Mouse (Mus musculus) embryonic facial prominence, embryonic 13.5 days (tissue): ENCODE results near the gene Cabp2. TPM values are rescaled to one million over a fixed set of nuclear protein-coding genes. Genes with fewer than 3 reads are reported as not detected.

ENCODE experiments used
- ATAC-seq: fragments of 200-750 bp; cut with Nextera tagmentation; 2 replicates; pipeline ENCODE4 v1.8.0; 2017; ENCODE audit warnings: low read depth; ENCODE audit not compliant: insufficient number of reproducible peaks, insufficient read depth, low FRiP score, low TSS enrichment
- H3K27ac ChIP-seq: fragments of 300-500 bp; sonication (generic); 2 replicates; pipeline ENCODE4 v1.5.1; 2015; ENCODE audit warnings: moderate library complexity, mild to moderate bottlenecking, inconsistent platforms
- H3K27me3 ChIP-seq: fragments of 300-500 bp; sonication (generic); 2 replicates; pipeline ENCODE4 v1.6.1; 2015; ENCODE audit warnings: mild to moderate bottlenecking, inconsistent platforms
- H3K36me3 ChIP-seq: fragments of 300-500 bp; sonication (generic); 2 replicates; pipeline ENCODE4 v1.6.1; 2015; ENCODE audit warnings: mild to moderate bottlenecking, inconsistent platforms
- H3K4me1 ChIP-seq: fragments of 300-500 bp; sonication (generic); 2 replicates; pipeline ENCODE4 v1.6.1; 2015; ENCODE audit warnings: inconsistent platforms
- H3K4me2 ChIP-seq: fragments of 300-500 bp; sonication (generic); 2 replicates; pipeline ENCODE4 v1.6.1; 2015; ENCODE audit warnings: moderate library complexity, mild to moderate bottlenecking, inconsistent platforms
- H3K4me3 ChIP-seq: fragments of 300-500 bp; sonication (generic); 2 replicates; pipeline ENCODE4 v1.5.1; 2015; ENCODE audit warnings: mild to moderate bottlenecking, inconsistent platforms
- H3K9ac ChIP-seq: fragments of 300-500 bp; sonication (generic); 2 replicates; pipeline ENCODE4 v1.6.1; 2015; ENCODE audit warnings: mild to moderate bottlenecking, inconsistent platforms
- H3K9me3 ChIP-seq: fragments of 300-500 bp; sonication (generic); 2 replicates; pipeline ENCODE4 v1.6.1; 2016; ENCODE audit warnings: inconsistent platforms
- WGBS: fragments of 180-500 bp; shearing (Covaris S2); methylation state at CpG from one replicate; pipeline ENCODE4 v1.1.7; 2015; ENCODE audit warnings: mixed read lengths; 5-methylcytosine and 5-hydroxymethylcytosine counted together
- polyA plus RNA-seq: library from polyadenylated mRNA; unstranded; fragments of >200 nt; fragmentation: Nextera tagmentation; extraction: Ambion mirVana; gene quantifications from 2 replicates; pipeline ENCODE4 v1.2.1, GENCODE M21; 2015

Cabp2 gene
- polyA plus RNA-seq, 1 experiment from 2014 or later, result not detected

GRCm38 (mm10) chr19:4084984-4085383, 3.6 kb downstream of the Cabp2 start:
- no peak overlapping the region for H3K4me3 ChIP-seq
- H3K9ac ChIP-seq, result no peak overlapping the region
- no peak overlapping the region for H3K4me2 ChIP-seq
- H3K27me3 ChIP-seq, result 0 out of 2 replicates have a peak, but pooled peaks cover 7% of the 10 kb centered on the region
- no peaks in the 10 kb centered on the region for H3K36me3 ChIP-seq
- no peak overlapping the region for H3K27ac ChIP-seq
- no peaks in the 10 kb centered on the region for H3K9me3 ChIP-seq
- ATAC-seq, result no peak
- WGBS, result 93% methylated on average over 1 of the region's 1 CpGs
- H3K4me1 ChIP-seq, result 0 out of 2 replicates have a peak, but pooled peaks cover 3% of the 10 kb centered on the region

- 0 out of 2 replicates have a peak, but pooled peaks cover 3% of the 10 kb centered on the region for H3K4me1 ChIP-seq
- H3K9me3 ChIP-seq, result no peaks in the 10 kb centered on the region
- WGBS, result 88% methylated on average over 15 of the region's 15 CpGs
- ATAC-seq, result no peak
- no peak overlapping the region for H3K27ac ChIP-seq
- H3K9ac ChIP-seq, result no peak overlapping the region
- no peaks in the 10 kb centered on the region for H3K36me3 ChIP-seq
- H3K4me2 ChIP-seq, result no peak overlapping the region
- no peak overlapping the region for H3K4me3 ChIP-seq
- H3K27me3 ChIP-seq, result peaks cover 7% of the 10 kb centered on the region; the same call in 1 of the 2 replicates
These were observed 4.8 kb downstream of the Cabp2 start for GRCm38 (mm10) chr19:4086156-4086555.

GRCm38 (mm10) chr19:4087090-4087489, 5.7 kb downstream of the Cabp2 start:
- ATAC-seq, result no peak
- H3K4me1 ChIP-seq, result 0 out of 2 replicates have a peak, but pooled peaks cover 3% of the 10 kb centered on the region
- H3K4me3 ChIP-seq, result no peak overlapping the region
- no peak overlapping the region for H3K4me2 ChIP-seq
- no peak overlapping the region for H3K9ac ChIP-seq
- no peak overlapping the region for H3K27ac ChIP-seq
- WGBS, result 90% methylated on average over 5 of the region's 5 CpGs
- peaks cover 7% of the 10 kb centered on the region; the same call in 1 of the 2 replicates for H3K27me3 ChIP-seq
- H3K9me3 ChIP-seq, result no peaks in the 10 kb centered on the region
- H3K36me3 ChIP-seq, result no peaks in the 10 kb centered on the region

GRCm38 (mm10) chr19:4088146-4088545, 6.8 kb downstream of the Cabp2 start:
- Histone ChIP-seq H3K4me2 (no peak overlapping the region), H3K9me3 (no peaks in the 10 kb centered on the region), H3K36me3 (no peaks in the 10 kb centered on the region), H3K4me3 (no peak overlapping the region), H3K27me3 (peaks cover 7% of the 10 kb centered on the region; the same call in 1 of the 2 replicates), H3K9ac (no peak overlapping the region), H3K27ac (no peak overlapping the region), H3K4me1 (0 out of 2 replicates have a peak, but pooled peaks cover 3% of the 10 kb centered on the region)
- 43% methylated on average over 5 of the region's 5 CpGs for WGBS
- no peak for ATAC-seq

GRCm38 (mm10) chr19:4089128-4089527, 7.8 kb downstream of the Cabp2 start:
- no peak overlapping the region for H3K4me2 ChIP-seq
- no peak overlapping the region for H3K9ac ChIP-seq
- peaks cover 6% of the 10 kb centered on the region; the same call in 1 of the 2 replicates for H3K27me3 ChIP-seq
- H3K36me3 ChIP-seq, result no peaks in the 10 kb centered on the region
- H3K4me3 ChIP-seq, result no peak overlapping the region
- H3K27ac ChIP-seq, result no peak overlapping the region
- H3K9me3 ChIP-seq, result no peaks in the 10 kb centered on the region
- WGBS, result 76% methylated on average over 6 of the region's 6 CpGs
- H3K4me1 ChIP-seq, result no peaks in the 10 kb centered on the region
- no peak for ATAC-seq

- no peaks in the 10 kb centered on the region for H3K4me1 ChIP-seq
- WGBS, result 88% methylated on average over 3 of the region's 3 CpGs
- H3K4me3 ChIP-seq, result no peak overlapping the region
- H3K4me2 ChIP-seq, result no peak overlapping the region
- no peak for ATAC-seq
- no peaks in the 10 kb centered on the region for H3K9me3 ChIP-seq
- no peak overlapping the region for H3K9ac ChIP-seq
- H3K27me3 ChIP-seq, result no peaks in the 10 kb centered on the region; the same call in 1 of the 2 replicates
- no peak overlapping the region for H3K27ac ChIP-seq
- H3K36me3 ChIP-seq, result no peaks in the 10 kb centered on the region
These were observed 9.1 kb downstream of the Cabp2 start for GRCm38 (mm10) chr19:4090446-4090845.

GRCm38 (mm10) chr19:4091383-4091782, 10.0 kb downstream of the Cabp2 start:
- Histone ChIP-seq H3K4me3 (no peak overlapping the region), H3K27ac (no peak overlapping the region), H3K9me3 (no peaks in the 10 kb centered on the region), H3K9ac (no peak overlapping the region), H3K36me3 (no peaks in the 10 kb centered on the region), H3K4me1 (peaks cover 6% of the 10 kb centered on the region), H3K4me2 (no peak overlapping the region), H3K27me3 (no peaks in the 10 kb centered on the region; the same call in 1 of the 2 replicates)
- no peak for ATAC-seq
- 59% methylated on average over 2 of the region's 2 CpGs for WGBS

- H3K4me1 ChIP-seq, result peaks cover 13% of the 10 kb centered on the region
- no peak overlapping the region for H3K9ac ChIP-seq
- H3K4me2 ChIP-seq, result no peak overlapping the region
- no peak overlapping the region for H3K4me3 ChIP-seq
- no peak overlapping the region for H3K27ac ChIP-seq
- ATAC-seq, result no peak
- H3K9me3 ChIP-seq, result no peaks in the 10 kb centered on the region
- H3K27me3 ChIP-seq, result no peaks in the 10 kb centered on the region; the same call in 1 of the 2 replicates
- H3K36me3 ChIP-seq, result no peaks in the 10 kb centered on the region
- 88% methylated on average over 3 of the region's 3 CpGs for WGBS
These were observed 11.4 kb downstream of the Cabp2 start for GRCm38 (mm10) chr19:4092750-4093149.

DNA sequence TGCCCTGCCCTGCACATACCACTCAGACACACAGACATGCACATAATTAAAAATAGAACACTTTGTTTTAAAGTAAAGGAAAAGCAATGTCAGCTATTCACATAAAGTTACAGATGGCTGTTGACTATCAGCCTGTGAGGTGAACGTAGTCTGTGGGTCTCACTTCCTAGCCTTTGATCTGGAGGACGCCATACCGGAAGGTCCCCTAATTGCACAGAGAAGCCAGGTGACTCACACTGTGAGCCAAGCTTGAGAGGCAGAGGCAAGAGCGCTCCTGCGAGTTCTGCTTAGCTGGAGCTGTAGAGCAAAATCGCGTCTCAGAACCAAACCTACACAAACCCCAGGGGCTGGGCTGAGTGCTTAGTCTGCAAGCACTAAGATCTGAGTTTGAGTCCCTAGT, 12.4 kb downstream of the Cabp2 start:
- no peak for ATAC-seq
- Histone ChIP-seq H3K9ac (no peak overlapping the region), H3K4me2 (no peak overlapping the region), H3K4me3 (no peak overlapping the region), H3K4me1 (peaks cover 22% of the 10 kb centered on the region), H3K9me3 (no peaks in the 10 kb centered on the region), H3K27ac (no peak overlapping the region), H3K36me3 (no peaks in the 10 kb centered on the region), H3K27me3 (no peaks in the 10 kb centered on the region; the same call in 1 of the 2 replicates)
- WGBS, result 70% methylated on average over 7 of the region's 7 CpGs

- no peaks in the 10 kb centered on the region for H3K36me3 ChIP-seq
- WGBS, result 72% methylated on average over 3 of the region's 3 CpGs
- H3K9ac ChIP-seq, result peak overlapping the region; percentile 32; the same call in 1 of the 2 replicates
- H3K27me3 ChIP-seq, result peaks cover 5% of the 10 kb centered on the region
- H3K4me2 ChIP-seq, result no peak overlapping the region
- H3K27ac ChIP-seq, result no peak overlapping the region
- no peak overlapping the region for H3K4me3 ChIP-seq
- ATAC-seq, result no peak
- H3K4me1 ChIP-seq, result peaks cover 28% of the 10 kb centered on the region
- H3K9me3 ChIP-seq, result no peaks in the 10 kb centered on the region
These were observed 13.0 kb downstream of the Cabp2 start for GRCm38 (mm10) chr19:4094348-4094747.

GRCm38 (mm10) chr19:4094774-4095303, 13.5 kb downstream of the Cabp2 start:
- H3K4me2 ChIP-seq, result no peak overlapping the region
- H3K27me3 ChIP-seq, result peaks cover 10% of the 10 kb centered on the region
- WGBS, result 82% methylated on average over 5 of the region's 5 CpGs
- no peak overlapping the region for H3K27ac ChIP-seq
- no peak overlapping the region for H3K4me3 ChIP-seq
- peaks cover 33% of the 10 kb centered on the region for H3K4me1 ChIP-seq
- ATAC-seq, result no peak
- H3K36me3 ChIP-seq, result no peaks in the 10 kb centered on the region
- H3K9ac ChIP-seq, result no peak overlapping the region
- no peaks in the 10 kb centered on the region for H3K9me3 ChIP-seq

DNA sequence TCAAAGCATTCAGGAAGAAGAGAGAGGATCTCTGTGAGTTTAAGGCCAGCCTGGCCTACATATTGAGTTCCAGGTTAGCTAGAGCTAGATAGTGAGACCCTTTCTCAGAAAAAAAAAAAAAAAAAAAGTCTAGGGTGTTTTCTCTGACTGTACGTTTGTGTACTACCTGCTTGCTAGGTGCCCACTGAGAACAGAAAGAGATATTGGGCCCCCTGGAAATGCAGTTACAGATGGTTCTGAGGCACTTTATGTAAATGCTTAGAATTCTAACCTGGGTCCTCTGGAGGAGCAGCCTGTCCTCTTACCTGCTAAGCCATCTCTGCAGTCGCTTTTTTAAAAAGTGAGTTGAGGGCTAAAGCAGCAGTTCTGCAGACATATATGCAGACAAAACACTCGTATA, 14.4 kb downstream of the Cabp2 start:
- 65% methylated on average over 3 of the region's 3 CpGs for WGBS
- no peak overlapping the region for H3K4me3 ChIP-seq
- no peak for ATAC-seq
- no peaks in the 10 kb centered on the region for H3K36me3 ChIP-seq
- no peak overlapping the region for H3K27ac ChIP-seq
- H3K9ac ChIP-seq, result no peak overlapping the region
- H3K27me3 ChIP-seq, result peaks cover 20% of the 10 kb centered on the region
- H3K4me2 ChIP-seq, result no peak overlapping the region
- no peaks in the 10 kb centered on the region for H3K9me3 ChIP-seq
- H3K4me1 ChIP-seq, result peaks cover 42% of the 10 kb centered on the region
